Mouse (Mus musculus) heart, embryonic 14.5 days (tissue): ENCODE measurements around the gene Adipor2. TPM values are rescaled to one million over a fixed set of nuclear protein-coding genes. Genes with fewer than 3 reads are reported as not detected.

Experiments used
- ATAC-seq: fragments of 200-750 bp; cut with Nextera tagmentation; 2 replicates; pipeline ENCODE4 v1.8.0; 2017; ENCODE audit warnings: low read depth, moderate TSS enrichment; ENCODE audit not compliant: insufficient number of reproducible peaks, insufficient read depth, low FRiP score
- H3K27ac ChIP-seq, 2 experiments: fragments of 200-500 bp in 1 of 2; fragments of 300-500 bp in 1 of 2; sonication (generic) in 1 of 2; replicated peaks in 1 of 2; 2 replicates each; pipeline ENCODE4 v1.5.1; 2012 to 2014; ENCODE audit warnings: low read depth in 2 of 2, low read length in 2 of 2, control low read depth in 1 of 2, mild to moderate bottlenecking in 1 of 2, mixed read lengths in 1 of 2; ENCODE audit not compliant: control insufficient read depth in 1 of 2, insufficient read depth in 1 of 2
- H3K27me3 ChIP-seq: fragments of 300-500 bp; sonication (generic); 2 replicates; pipeline ENCODE4 v1.6.1; 2014; ENCODE audit warnings: mild to moderate bottlenecking, low read length, control low read depth; ENCODE audit not compliant: control insufficient read depth, insufficient read depth
- H3K36me3 ChIP-seq: fragments of 300-500 bp; sonication (generic); 2 replicates; pipeline ENCODE4 v1.6.1; 2014; ENCODE audit warnings: mild to moderate bottlenecking, control low read depth, low read length, mixed read lengths; ENCODE audit not compliant: control insufficient read depth, insufficient read depth
- H3K4me1 ChIP-seq, 2 experiments: fragments of 200-500 bp in 1 of 2; fragments of 300-500 bp in 1 of 2; sonication (generic) in 1 of 2; 2 replicates each; pipeline ENCODE4 v1.6.1; 2012 to 2014; ENCODE audit warnings: low read length in 2 of 2, control low read depth in 1 of 2, mixed read lengths in 1 of 2; ENCODE audit not compliant: control insufficient read depth in 2 of 2, insufficient read depth in 2 of 2
- H3K4me2 ChIP-seq: fragments of 300-500 bp; sonication (generic); 2 replicates; pipeline ENCODE4 v1.6.1; 2014; ENCODE audit warnings: mild to moderate bottlenecking, low read length
- H3K4me3 ChIP-seq, 2 experiments: fragments of 200-500 bp in 1 of 2; fragments of 300-500 bp in 1 of 2; sonication (generic) in 1 of 2; 2 replicates each; pipeline ENCODE4 v1.5.1; 2012 to 2014; ENCODE audit warnings: low read length in 2 of 2, mild to moderate bottlenecking in 2 of 2, control low read depth in 1 of 2, low read depth in 1 of 2, moderate library complexity in 1 of 2; ENCODE audit not compliant: control insufficient read depth in 1 of 2, insufficient read depth in 1 of 2
- H3K9ac ChIP-seq: fragments of 300-500 bp; sonication (generic); 2 replicates; pipeline ENCODE4 v1.6.1; 2014; ENCODE audit warnings: mild to moderate bottlenecking, low read length
- H3K9me3 ChIP-seq: fragments of 300-500 bp; sonication (generic); 2 replicates; pipeline ENCODE4 v1.6.1; 2016; ENCODE audit warnings: low read length, control low read depth; ENCODE audit not compliant: control insufficient read depth
- WGBS: fragments of 180-500 bp; shearing (Covaris S2); extraction: QIAGEN DNeasy Blood & Tissue Kit; methylation state at CpG from one replicate; pipeline ENCODE4 v1.1.7; 2014; 5-methylcytosine and 5-hydroxymethylcytosine counted together
- polyA plus RNA-seq: library from polyadenylated mRNA; unstranded; fragments of >200 nt; fragmentation: Nextera tagmentation; extraction: Ambion mirVana; gene quantifications from 2 replicates; pipeline ENCODE4 v1.2.1, GENCODE M21; 2014

Gene Adipor2
- polyA plus RNA-seq, 1 experiment from 2014 or later: 27.1 TPM

DNA sequence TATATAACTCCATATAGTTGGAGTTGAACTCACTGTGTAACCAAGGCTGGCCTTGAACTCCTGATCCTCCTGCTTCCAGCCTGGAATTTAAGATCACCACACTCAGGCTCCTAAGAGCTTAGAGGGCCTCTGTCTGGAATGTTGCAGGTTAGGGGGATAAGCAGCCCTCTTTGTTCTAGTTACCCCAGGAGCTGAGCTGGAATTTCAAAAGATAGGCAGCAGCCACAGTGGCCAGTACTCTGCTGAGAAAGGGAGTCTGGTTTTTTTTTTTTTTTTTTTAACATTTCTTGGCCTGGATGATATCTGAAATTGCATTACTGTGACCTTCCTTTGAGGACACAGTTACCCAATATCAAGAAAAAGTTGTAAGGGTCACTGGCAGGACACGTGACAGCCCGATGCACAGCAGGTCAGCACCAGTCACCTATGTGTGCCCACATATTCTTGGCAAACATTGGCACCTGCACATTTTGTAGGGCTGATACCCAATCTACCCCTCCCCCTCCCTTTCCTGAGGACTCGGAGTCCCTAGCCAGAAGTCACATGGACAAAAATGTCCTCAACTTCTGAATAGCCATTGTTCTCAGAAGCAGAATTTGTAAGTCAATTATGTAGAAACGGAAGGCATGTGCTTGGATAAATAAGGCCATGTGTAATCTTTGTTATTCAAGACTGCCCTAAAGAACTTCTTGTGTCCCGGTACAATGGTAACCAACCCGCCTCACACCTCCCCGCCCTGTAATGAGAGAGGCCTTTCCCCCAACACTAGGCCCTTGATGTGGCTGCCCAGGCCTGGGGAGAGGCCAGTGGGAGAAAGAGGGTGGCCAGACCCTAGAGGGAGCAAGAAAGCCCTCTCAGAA, 1.1 kb upstream of the Adipor2 start:
- H3K27ac ChIP-seq: peak overlapping the region; percentile 72
- no peak overlapping the region for H3K4me2 ChIP-seq
- ATAC-seq: no peak
- H3K4me1 ChIP-seq: peaks cover 14 to 29% of the 10 kb centered on the region in 2 experiments
- no peaks in the 10 kb centered on the region for H3K27me3 ChIP-seq
- WGBS: 49% methylated on average over 7 of the region's 7 CpGs
- H3K9me3 ChIP-seq: no peaks in the 10 kb centered on the region
- no peak overlapping the region for H3K4me3 ChIP-seq
- H3K9ac ChIP-seq: no peak overlapping the region
- no peaks in the 10 kb centered on the region for H3K36me3 ChIP-seq

DNA sequence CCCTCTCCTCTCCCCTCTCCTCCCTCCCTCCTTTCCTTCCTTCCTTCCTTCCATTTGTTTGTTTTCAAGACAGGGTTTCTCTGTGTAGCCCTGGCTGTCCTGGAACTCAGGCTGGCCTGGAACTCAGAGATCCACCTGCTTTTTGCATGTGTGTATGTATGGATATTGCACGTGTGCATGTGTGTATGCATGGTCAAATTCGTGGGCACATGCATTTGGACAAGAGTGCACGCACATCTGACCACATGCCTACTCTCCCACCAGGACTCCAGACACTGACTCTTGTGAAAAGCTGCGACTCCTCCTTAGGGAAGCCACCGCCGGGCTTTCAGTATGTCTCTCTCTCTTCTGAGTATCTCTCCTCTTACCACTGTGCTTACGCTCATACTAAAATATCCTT, 317 bp upstream of the Adipor2 start:
- 68% methylated on average over 7 of the region's 7 CpGs for whole genome bisulfite sequencing
- Histone ChIP-seq H3K9ac (no peak overlapping the region), H3K4me1 (peaks cover 14 to 29% of the 10 kb centered on the region in 2 experiments), H3K4me2 (no peak overlapping the region), H3K36me3 (no peaks in the 10 kb centered on the region), H3K4me3 (no peak overlapping the region), H3K27ac (peak overlapping the region in 1 of 2 experiments; percentile 72; a peak in 1 of 4 replicates), H3K9me3 (no peaks in the 10 kb centered on the region), H3K27me3 (no peaks in the 10 kb centered on the region)
- ATAC-seq: no peak

DNA sequence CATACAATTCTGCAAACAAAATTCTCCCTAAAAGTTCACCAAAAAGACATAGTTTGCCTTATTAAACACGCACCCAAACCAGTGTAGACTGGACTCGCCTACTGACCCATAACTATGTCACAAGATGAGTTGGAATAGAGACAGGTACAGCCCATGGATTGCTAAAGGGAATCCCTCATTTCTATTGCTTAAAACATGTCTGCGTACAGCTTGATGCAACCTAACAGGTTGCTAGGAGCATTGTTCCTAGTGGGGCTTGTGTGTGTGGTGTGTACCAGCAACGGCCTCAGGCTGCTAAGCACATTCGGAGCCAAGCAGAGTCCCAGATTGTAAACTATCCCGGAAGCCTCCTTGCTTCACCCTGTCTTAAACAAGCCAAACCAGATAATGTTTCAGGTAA, 861 bp downstream of the Adipor2 start:
- no peak overlapping the region for H3K27ac ChIP-seq
- peaks cover 14 to 29% of the 10 kb centered on the region in 2 experiments for H3K4me1 ChIP-seq
- no peaks in the 10 kb centered on the region for H3K36me3 ChIP-seq
- ATAC-seq: no peak
- no peaks in the 10 kb centered on the region for H3K27me3 ChIP-seq
- 72% methylated on average over 6 of the region's 6 CpGs for WGBS
- peak overlapping the region; percentile 59 for H3K4me2 ChIP-seq
- H3K4me3 ChIP-seq: no peak overlapping the region
- H3K9ac ChIP-seq: no peak overlapping the region
- H3K9me3 ChIP-seq: no peaks in the 10 kb centered on the region

DNA sequence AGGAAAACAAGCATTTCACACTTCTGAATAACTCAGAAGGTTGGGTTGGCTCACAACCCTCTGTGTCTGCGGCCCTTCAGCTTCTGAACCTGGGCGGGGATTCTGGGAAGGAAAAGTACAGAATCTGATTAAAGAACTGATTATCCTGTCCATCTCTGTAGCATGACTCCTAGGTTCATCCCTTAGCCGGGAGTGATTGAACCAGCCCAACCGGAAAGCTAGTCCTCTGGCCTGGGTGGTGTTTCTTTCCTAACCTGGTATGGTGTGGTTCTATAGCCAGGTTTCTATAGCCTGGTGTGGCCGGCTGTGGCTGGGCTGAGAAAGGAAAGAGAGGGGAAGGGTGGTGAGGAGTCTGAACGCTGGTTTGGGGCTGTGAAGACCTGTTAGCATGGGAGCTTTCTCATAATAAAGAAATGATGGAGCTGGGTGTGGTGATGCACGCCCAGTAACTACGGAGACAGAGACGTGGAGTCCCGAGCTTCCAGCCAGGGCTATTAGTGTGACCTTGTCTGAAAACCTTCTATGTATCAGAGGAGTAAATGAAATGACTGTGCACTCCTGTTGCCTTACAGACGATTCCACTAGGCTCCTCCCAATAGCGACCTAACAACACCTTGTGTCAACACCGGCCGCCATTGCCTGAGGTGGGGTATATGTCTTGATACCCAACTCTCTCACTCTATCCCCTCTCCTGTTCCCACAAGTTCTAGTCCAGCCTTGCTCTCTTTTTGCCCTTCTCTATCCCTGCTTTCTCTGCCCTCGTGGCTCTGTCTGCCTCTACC, 3.1 kb downstream of the Adipor2 start:
- Histone ChIP-seq H3K36me3 (no peaks in the 10 kb centered on the region), H3K4me3 (no peak overlapping the region), H3K27ac (no peak overlapping the region), H3K9me3 (no peaks in the 10 kb centered on the region), H3K27me3 (no peaks in the 10 kb centered on the region), H3K9ac (no peak overlapping the region), H3K4me1 (peaks cover 15 to 30% of the 10 kb centered on the region in 2 experiments), H3K4me2 (no peak overlapping the region)
- WGBS: 83% methylated on average over 15 of the region's 15 CpGs
- no peak for ATAC-seq

DNA sequence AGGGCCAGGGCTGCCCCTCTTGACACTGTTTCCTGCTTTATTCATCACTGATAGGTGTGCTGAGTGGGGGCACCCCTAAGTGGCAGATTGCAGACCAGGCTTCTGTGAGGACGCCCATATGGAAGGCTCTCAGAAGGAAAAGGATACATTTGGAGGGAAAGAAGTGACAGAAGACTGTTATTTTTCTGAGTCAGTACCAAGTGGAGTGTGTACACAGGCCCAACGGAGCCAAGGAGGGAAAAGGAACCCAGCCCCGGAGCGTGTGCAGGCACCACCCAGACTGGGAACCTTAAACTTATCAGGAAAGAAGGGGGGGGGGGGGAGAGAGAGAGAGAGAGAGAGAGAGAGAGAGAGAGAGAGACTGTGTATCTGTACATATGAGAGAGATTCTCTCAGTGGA, 4.9 kb downstream of the Adipor2 start:
- no peak for ATAC-seq
- peaks cover 8 to 17% of the 10 kb centered on the region in 2 experiments; a peak in 3 of 4 replicates for H3K4me1 ChIP-seq
- H3K9me3 ChIP-seq: no peaks in the 10 kb centered on the region
- H3K4me3 ChIP-seq: no peak overlapping the region
- no peak overlapping the region for H3K9ac ChIP-seq
- no peak overlapping the region for H3K4me2 ChIP-seq
- H3K27ac ChIP-seq: no peak overlapping the region
- no peaks in the 10 kb centered on the region for H3K27me3 ChIP-seq
- 65% methylated on average over 4 of the region's 4 CpGs for WGBS
- no peaks in the 10 kb centered on the region for H3K36me3 ChIP-seq

DNA sequence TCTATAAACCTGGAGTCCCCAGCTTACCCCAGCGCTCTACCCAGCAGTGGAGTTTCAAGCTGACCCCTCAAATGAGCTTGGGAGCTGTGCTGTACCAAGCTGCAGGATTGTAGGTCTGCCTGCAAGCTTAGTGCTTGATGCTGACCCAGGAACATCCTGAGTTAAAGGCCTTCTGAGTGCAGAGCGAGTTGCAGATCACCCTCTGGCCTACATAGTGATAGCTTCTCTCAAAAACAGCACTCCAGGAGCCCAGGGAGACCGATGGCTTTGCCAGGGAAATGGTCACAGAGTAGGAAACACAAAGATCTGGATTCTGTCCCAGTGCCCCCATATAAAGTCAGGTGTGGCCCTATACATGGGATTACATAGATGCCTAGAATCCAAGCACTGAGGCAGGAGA, 6.0 kb downstream of the Adipor2 start:
- ATAC-seq: no peak
- H3K9ac ChIP-seq: no peak overlapping the region
- H3K27ac ChIP-seq: 0 out of 4 replicates have a peak overlapping the region, but pooled peaks of 1 of the 2 experiments have one; percentile 9
- no peaks in the 10 kb centered on the region for H3K9me3 ChIP-seq
- H3K4me3 ChIP-seq: no peak overlapping the region
- H3K4me2 ChIP-seq: no peak overlapping the region
- no peaks in the 10 kb centered on the region for H3K36me3 ChIP-seq
- H3K27me3 ChIP-seq: no peaks in the 10 kb centered on the region
- peaks cover 4 to 12% of the 10 kb centered on the region in 2 experiments; a peak in 1 of 4 replicates for H3K4me1 ChIP-seq
- 78% methylated on average over 3 of the region's 3 CpGs for WGBS

DNA sequence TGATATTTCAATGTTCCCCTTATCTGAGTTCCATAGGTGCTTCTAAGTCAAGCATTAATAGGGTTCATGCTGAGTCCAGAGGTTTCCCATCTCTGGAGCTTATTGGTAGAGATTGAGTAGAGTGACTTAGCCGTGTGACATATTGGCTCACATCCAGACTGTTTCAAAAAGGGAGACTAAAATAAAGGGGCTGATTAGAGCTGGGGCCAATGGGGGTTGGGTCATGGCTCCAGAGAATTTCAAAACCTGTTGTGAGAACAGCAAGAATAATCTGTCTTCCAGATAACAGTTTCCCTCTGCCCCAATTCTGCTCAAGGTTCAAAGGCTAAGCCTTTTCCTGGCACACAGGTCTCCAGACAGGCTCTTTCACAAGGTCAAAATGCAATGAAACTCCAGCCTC, 7.7 kb downstream of the Adipor2 start:
- Histone ChIP-seq H3K9ac (no peak overlapping the region), H3K27ac (peak overlapping the region; percentile 53 to 76), H3K4me3 (no peak overlapping the region), H3K4me1 (peaks cover 4 to 12% of the 10 kb centered on the region in 2 experiments; a peak in 1 of 4 replicates), H3K36me3 (no peaks in the 10 kb centered on the region), H3K9me3 (no peaks in the 10 kb centered on the region), H3K4me2 (no peak overlapping the region), H3K27me3 (no peaks in the 10 kb centered on the region)
- WGBS: 4% methylated on average over 1 of the region's 1 CpGs
- ATAC-seq: 0 out of 2 replicates have a peak, but pooled peaks have one; percentile 64
